Mouse (Mus musculus): ENCODE measurements around the gene Iqgap3. TPM values are rescaled to one million over a fixed set of nuclear protein-coding genes. Genes with fewer than 3 reads are reported as not detected.
A peak's percentile ranks its signal among the peaks of the same experiment; 100 is the strongest.

Iqgap3 gene
- total RNA-seq, 2 experiments from 2014 or later = 0.21 to 0.41 TPM

GRCm38 (mm10) chr3:88128056-88128455, 46.3 kb downstream of the Iqgap3 start:
- no peak for DNase-seq (ENCODE audit: extremely low spot score in 1 of 2, low spot score in 2 of 2)
- no peak overlapping the region for H3K27ac ChIP-seq
- no peak overlapping the region for H3K4me3 ChIP-seq
- intact Hi-C loops (cut with DNase I) = no loop called here
- TF ChIP-seq CTCF (IDR thresholded peaks at IDR 0.05) = no peak

- Histone ChIP-seq H3K4me3 (no peak overlapping the region), H3K27ac (no peak overlapping the region)
- no peak for TF ChIP-seq CTCF (IDR thresholded peaks at IDR 0.05)
- no peak for DNase-seq (ENCODE audit: extremely low spot score in 1 of 2, low spot score in 2 of 2)
- intact Hi-C loops (cut with DNase I) = no loop called here
Measured at GRCm38 (mm10) chr3:88129006-88129405, 47.2 kb downstream of the Iqgap3 start.

- Histone ChIP-seq H3K27ac (no peak overlapping the region), H3K4me3 (no peak overlapping the region)
- intact Hi-C loops (cut with DNase I) = no loop called here
- no peak for TF ChIP-seq CTCF (IDR thresholded peaks at IDR 0.05)
- no peak for DNase-seq (ENCODE audit: extremely low spot score in 1 of 2, low spot score in 2 of 2)
Measured at GRCm38 (mm10) chr3:88131071-88131470, 49.3 kb downstream of the Iqgap3 start.

GRCm38 (mm10) chr3:88132492-88132891, 50.7 kb downstream of the Iqgap3 start:
- no peak for TF ChIP-seq CTCF (IDR thresholded peaks at IDR 0.05)
- Histone ChIP-seq H3K27ac (no peak overlapping the region), H3K4me3 (no peak overlapping the region)
- intact Hi-C loops (cut with DNase I) = no loop called here
- DNase-seq (ENCODE audit: extremely low spot score in 1 of 2, low spot score in 2 of 2) = no peak

DNA sequence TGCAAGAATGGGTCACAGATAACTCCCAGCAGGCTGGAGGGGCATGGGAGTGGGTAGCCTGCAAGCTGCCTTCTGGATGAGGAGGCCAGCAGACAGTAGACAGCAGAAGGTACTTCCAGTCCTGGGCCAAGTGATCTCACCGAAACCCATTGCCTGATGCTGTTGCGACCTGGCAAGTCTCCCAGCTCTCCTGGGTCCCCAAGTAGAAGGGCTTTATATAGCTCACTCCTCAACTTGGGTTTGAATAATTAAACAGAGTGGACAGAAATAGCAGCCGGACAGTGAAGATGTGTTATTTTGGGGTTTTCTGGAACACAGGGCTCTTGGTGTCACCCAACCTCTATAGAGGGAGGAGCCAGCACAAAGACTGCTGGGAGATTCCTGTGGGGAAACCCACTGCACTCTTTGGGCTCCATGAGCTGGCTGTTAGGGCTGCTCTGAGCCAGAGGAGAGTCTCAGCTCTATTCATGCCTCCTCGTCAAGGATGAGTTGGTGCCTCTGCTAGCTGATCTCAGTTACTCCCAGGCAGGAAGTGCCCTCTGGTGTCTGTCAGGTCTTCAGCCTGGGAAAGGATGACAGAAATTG, 51.5 kb downstream of the Iqgap3 start:
- DNase-seq (ENCODE audit: extremely low spot score in 1 of 2, low spot score in 2 of 2) = no peak
- no peak; the same call in 1 of the 2 replicates for TF ChIP-seq CTCF (IDR thresholded peaks at IDR 0.05)
- Histone ChIP-seq H3K4me3 (no peak overlapping the region), H3K27ac (peak overlapping the region; percentile 57)
- intact Hi-C loops (cut with DNase I) = no loop called here

- TF ChIP-seq CTCF (IDR thresholded peaks at IDR 0.05) = no peak
- no peak for DNase-seq (ENCODE audit: extremely low spot score in 1 of 2, low spot score in 2 of 2)
- Histone ChIP-seq H3K27ac (no peak overlapping the region), H3K4me3 (no peak overlapping the region)
- intact Hi-C loops (cut with DNase I) = loop anchor here (5.0 kb wide), 2 partner anchors 49 to 96 kb away; no protein-coding TSS in a partner anchor
Measured at GRCm38 (mm10) chr3:88136346-88136745, 54.6 kb downstream of the Iqgap3 start.

GRCm38 (mm10) chr3:88136945-88137494, 55.2 kb downstream of the Iqgap3 start:
- no peak for DNase-seq (ENCODE audit: extremely low spot score in 1 of 2, low spot score in 2 of 2)
- intact Hi-C loops (cut with DNase I) = loop anchor here (5.0 kb wide), 2 partner anchors 50 to 95 kb away; no protein-coding TSS in a partner anchor
- no peak for TF ChIP-seq CTCF (IDR thresholded peaks at IDR 0.05)
- Histone ChIP-seq H3K4me3 (peak overlapping the region; percentile 53; the same call in 1 of the 2 replicates), H3K27ac (peak overlapping the region; percentile 99; the same call in 1 of the 2 replicates)

- Histone ChIP-seq H3K4me3 (peak overlapping the region; percentile 53), H3K27ac (peak overlapping the region; percentile 99)
- peak; percentile 12; the same call in 1 of the 2 replicates for TF ChIP-seq CTCF (IDR thresholded peaks at IDR 0.05)
- DNase-seq (ENCODE audit: extremely low spot score in 1 of 2, low spot score in 2 of 2) = no peak
- intact Hi-C loops (cut with DNase I) = loop anchor here (5.0 kb wide), 2 partner anchors 51 to 94 kb away; no protein-coding TSS in a partner anchor
Measured at GRCm38 (mm10) chr3:88137821-88138220, 56.0 kb downstream of the Iqgap3 start.

DNA sequence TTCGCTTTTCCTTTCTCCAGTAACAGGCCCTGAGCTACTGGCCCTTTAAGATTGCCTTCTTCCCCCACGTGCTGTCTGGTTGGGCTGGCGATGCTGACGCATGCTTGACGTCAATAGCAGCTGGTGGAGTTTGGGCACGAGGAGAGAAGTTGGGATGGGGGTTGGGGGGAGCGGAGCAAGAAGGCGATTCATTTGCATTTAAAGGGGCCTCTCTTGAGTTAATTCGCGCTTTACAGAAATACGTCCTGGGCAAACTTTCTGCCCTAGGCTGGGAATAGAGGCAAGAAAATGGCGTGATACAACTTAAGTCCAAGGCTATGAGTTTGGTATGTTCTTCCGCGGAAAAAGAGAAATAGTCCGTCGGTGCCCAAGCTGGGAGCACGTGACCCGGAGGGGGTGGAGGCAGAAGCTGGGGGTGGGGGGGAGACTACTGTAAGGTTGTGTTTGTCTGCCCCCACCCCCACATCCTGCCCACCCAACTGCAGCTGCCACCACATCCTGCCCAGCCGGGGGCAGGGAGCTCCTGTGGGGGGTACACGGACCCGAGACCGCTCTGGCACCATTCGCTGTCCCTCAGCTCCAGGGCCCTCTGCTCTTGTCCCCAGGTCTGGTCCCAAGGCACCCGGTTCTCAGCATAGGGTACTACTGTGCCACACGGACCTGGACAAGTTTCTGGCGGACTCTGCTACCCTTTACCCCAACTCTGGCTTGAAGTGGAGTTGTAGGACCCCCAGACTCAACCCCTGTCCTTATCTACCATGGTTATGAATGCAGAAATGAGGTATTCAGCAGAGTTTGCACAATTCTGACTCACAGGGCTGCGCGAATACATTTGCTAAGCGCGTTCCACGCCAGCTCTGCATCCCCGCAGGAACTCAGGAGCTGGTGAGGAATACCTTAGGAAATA, 56.8 kb downstream of the Iqgap3 start:
- H3K27ac ChIP-seq = peak overlapping the region; percentile 99
- peak; percentile 94 to 95 for DNase-seq (ENCODE audit: extremely low spot score in 1 of 2, low spot score in 2 of 2)
- intact Hi-C loops (cut with DNase I) = loop anchor here (5.0 kb wide), 2 partner anchors 51 to 94 kb away; no protein-coding TSS in a partner anchor
- no peak for TF ChIP-seq CTCF (IDR thresholded peaks at IDR 0.05)
- peak overlapping the region; percentile 53 for H3K4me3 ChIP-seq

DNA sequence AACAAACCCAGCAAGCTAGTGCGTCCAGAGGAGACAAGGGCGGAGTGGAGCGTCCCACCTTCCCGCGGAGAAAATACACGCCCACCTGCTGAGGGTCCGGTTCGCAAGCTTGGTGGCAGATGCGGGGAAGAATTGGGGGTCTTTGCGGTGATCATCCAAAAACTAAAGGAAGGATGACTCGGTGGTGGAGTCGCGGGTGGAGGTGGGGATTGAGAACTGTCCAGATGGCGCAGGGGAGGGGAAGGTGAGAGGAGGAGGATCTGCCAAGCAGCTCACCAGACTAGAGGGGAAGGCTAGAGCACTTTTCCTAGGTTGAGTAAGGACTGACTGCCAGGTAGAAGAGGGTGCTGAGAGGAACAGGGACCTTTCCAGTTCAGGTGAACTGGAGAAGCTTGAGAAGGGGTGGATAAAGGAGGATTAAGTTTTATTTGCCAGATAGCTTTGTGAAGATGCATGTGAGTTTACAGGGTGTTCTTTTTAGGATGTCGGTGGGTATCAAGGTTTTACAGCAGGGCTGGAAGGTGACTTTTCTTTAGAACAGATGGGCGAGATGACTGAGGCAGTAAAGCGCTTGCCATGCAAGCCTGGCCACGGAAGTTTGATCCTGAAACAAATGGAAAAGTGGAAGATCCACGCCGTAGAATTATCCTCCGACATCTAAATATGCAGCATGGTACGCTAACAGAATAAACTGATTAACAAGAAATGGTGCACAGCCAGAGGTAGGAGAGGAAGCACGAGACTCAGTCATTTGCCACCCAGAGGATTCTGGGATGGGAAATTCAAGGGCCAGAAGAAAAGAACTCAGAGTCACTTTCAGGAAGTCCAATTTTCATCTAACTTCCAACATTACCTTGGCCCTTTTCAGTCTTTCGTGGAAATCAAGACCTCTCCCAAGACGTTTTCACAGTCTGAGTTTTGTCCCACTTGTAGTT, 57.7 kb downstream of the Iqgap3 start:
- no peak for TF ChIP-seq CTCF (IDR thresholded peaks at IDR 0.05)
- Histone ChIP-seq H3K4me3 (peak overlapping the region; percentile 53), H3K27ac (peak overlapping the region; percentile 99)
- peak; percentile 56 to 74 for DNase-seq (ENCODE audit: extremely low spot score in 1 of 2, low spot score in 2 of 2)
- intact Hi-C loops (cut with DNase I) = loop anchor here (5.0 kb wide), 2 partner anchors 52 to 93 kb away; no protein-coding TSS in a partner anchor

Data from left cerebral cortex, adult 2 months (tissue).